Mouse (Mus musculus) CH12.LX (cell line): Measurements from ENCODE around the gene Npr1.

Experiments used
- ELF1 ChIP-seq: IDR thresholded peaks from 2 replicates; pipeline ENCODE4 v1.6.1; 2014; ENCODE audit warnings: low read depth, mild to moderate bottlenecking, inconsistent platforms, low read length, improper control_type of control experiment
- ZMIZ1 ChIP-seq: IDR thresholded peaks from 2 replicates; pipeline ENCODE4 v1.6.1; 2012; ENCODE audit warnings: low read depth, mild to moderate bottlenecking, inconsistent platforms, low read length, improper control_type of control experiment

DNA sequence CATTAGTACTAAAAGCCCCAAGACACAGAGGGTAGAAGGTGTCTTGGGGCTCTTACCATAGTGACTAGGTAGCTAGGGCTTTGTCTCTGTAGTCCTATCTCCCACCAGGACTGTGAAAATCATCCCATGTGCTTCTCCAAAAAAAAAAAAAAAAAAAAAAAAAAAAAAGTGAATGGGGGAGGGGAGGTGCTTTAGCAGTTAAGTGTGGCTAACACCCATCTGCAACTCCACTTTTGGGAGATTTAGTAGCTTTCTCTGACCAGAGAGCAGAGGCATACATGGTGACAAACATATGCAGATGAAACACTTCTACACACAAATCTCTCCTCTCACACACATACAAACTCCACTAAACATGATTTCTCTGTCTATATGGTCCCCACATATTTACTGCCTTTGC, 31.9 kb upstream of the Npr1 start:
- TF ChIP-seq ZMIZ1, result no peak
- TF ChIP-seq ELF1, result no peak
